Mouse (Mus musculus) limb, embryonic 13.5 days (tissue): Measurements from ENCODE around the gene Polr3c. TPM values are rescaled to one million over a fixed set of nuclear protein-coding genes. Genes with fewer than 3 reads are reported as not detected.
"Not testable (repeated sequence)": the region's sequence is repeated elsewhere in the genome, so short reads cannot be mapped to it uniquely, and the experiment has no call there.

Source experiments
- ATAC-seq: fragments of 200-750 bp; cut with Nextera tagmentation; 2 replicates; pipeline ENCODE4 v1.8.0; 2017; ENCODE audit warnings: low read depth, moderate number of reproducible peaks, moderate TSS enrichment; ENCODE audit not compliant: low FRiP score
- H3K27ac ChIP-seq: fragments of 300-500 bp; sonication (generic); 2 replicates; pipeline ENCODE4 v1.5.1; 2015; ENCODE audit warnings: inconsistent platforms, mild to moderate bottlenecking, moderate library complexity
- H3K27me3 ChIP-seq: fragments of 300-500 bp; sonication (generic); 2 replicates; pipeline ENCODE4 v1.6.1; 2015; ENCODE audit warnings: mild to moderate bottlenecking, inconsistent platforms
- H3K36me3 ChIP-seq: fragments of 300-500 bp; sonication (generic); 2 replicates; pipeline ENCODE4 v1.6.1; 2015; ENCODE audit warnings: inconsistent platforms, mild to moderate bottlenecking, moderate library complexity
- H3K4me1 ChIP-seq: fragments of 300-500 bp; sonication (generic); 2 replicates; pipeline ENCODE4 v1.6.1; 2015; ENCODE audit warnings: inconsistent platforms
- H3K4me2 ChIP-seq: fragments of 300-500 bp; sonication (generic); replicated peaks from 2 replicates; pipeline ENCODE4 v1.6.1; 2015; ENCODE audit warnings: inconsistent platforms, mild to moderate bottlenecking, moderate library complexity
- H3K4me3 ChIP-seq: fragments of 300-500 bp; sonication (generic); 2 replicates; pipeline ENCODE4 v1.5.1; 2015; ENCODE audit warnings: moderate library complexity, mild to moderate bottlenecking, inconsistent platforms
- H3K9ac ChIP-seq: fragments of 300-500 bp; sonication (generic); 2 replicates; pipeline ENCODE4 v1.6.1; 2015; ENCODE audit warnings: mild to moderate bottlenecking, inconsistent platforms
- H3K9me3 ChIP-seq: fragments of 300-500 bp; sonication (generic); 2 replicates; pipeline ENCODE4 v1.6.1; 2016; ENCODE audit warnings: inconsistent platforms
- WGBS: fragments of 180-500 bp; shearing (Covaris S2); methylation state at CpG from one replicate; pipeline ENCODE4 v1.1.7; 2015; 5-methylcytosine and 5-hydroxymethylcytosine counted together
- polyA plus RNA-seq: library from polyadenylated mRNA; unstranded; fragments of >200 nt; fragmentation: Nextera tagmentation; extraction: Ambion mirVana; gene quantifications from 2 replicates; pipeline ENCODE4 v1.2.1, GENCODE M21; 2015

Polr3c gene
- polyA plus RNA-seq, 1 experiment from 2014 or later = 33.5 TPM

- WGBS = 64% methylated on average over 4 of the region's 4 CpGs
- Histone ChIP-seq H3K27me3 (peaks cover 13% of the 10 kb centered on the region), H3K4me2 (no peak overlapping the region), H3K9me3 (no peaks in the 10 kb centered on the region), H3K36me3 (no peaks in the 10 kb centered on the region), H3K27ac (no peak overlapping the region), H3K4me1 (peaks cover 18% of the 10 kb centered on the region), H3K9ac (no peak overlapping the region), H3K4me3 (no peak overlapping the region)
- no peak for ATAC-seq
Observed at GRCm38 (mm10) chr3:96673514-96673913, 53.9 kb downstream of the Polr3c start.

GRCm38 (mm10) chr3:96671519-96671918 lies 55.9 kb downstream of the Polr3c start:
- 91% methylated on average over 5 of the region's 5 CpGs for WGBS

GRCm38 (mm10) chr3:96669727-96670468 lies 57.5 kb downstream of the Polr3c start, which contains the start of gene Ankrd35:
TSS of gene Ankrd35 (plus strand) at chr3:96670131.
- Histone ChIP-seq H3K4me3 (peak within 1 kb of the TSS; percentile 40), H3K36me3 (no peaks in the 10 kb centered on the region), H3K27me3 (peaks cover 10% of the 10 kb centered on the region), H3K27ac (no peak within 1 kb of the TSS), H3K4me2 (peak within 1 kb of the TSS; percentile 74), H3K9me3 (no peaks in the 10 kb centered on the region), H3K4me1 (peaks cover 12% of the 10 kb centered on the region), H3K9ac (no peak within 1 kb of the TSS; the same call in 1 of the 2 replicates)
- 5% methylated on average over 35 of the region's 35 CpGs for WGBS
- peak; percentile 95 for ATAC-seq

More at GRCm38 (mm10) chr3:96671519-96671918, 55.9 kb downstream of the Polr3c start:
- Histone ChIP-seq H3K27me3 (peaks cover 10% of the 10 kb centered on the region), H3K4me3 (no peak overlapping the region), H3K9me3 (no peaks in the 10 kb centered on the region), H3K4me2 (no peak overlapping the region), H3K27ac (no peak overlapping the region), H3K9ac (no peak overlapping the region), H3K36me3 (no peaks in the 10 kb centered on the region), H3K4me1 (peaks cover 18% of the 10 kb centered on the region)
- no peak for ATAC-seq

- Histone ChIP-seq H3K36me3 (no peaks in the 10 kb centered on the region), H3K4me3 (no peak overlapping the region), H3K9me3 (no peaks in the 10 kb centered on the region), H3K4me2 (no peak overlapping the region), H3K27ac (no peak overlapping the region), H3K27me3 (peaks cover 10% of the 10 kb centered on the region), H3K9ac (no peak overlapping the region), H3K4me1 (peaks cover 11% of the 10 kb centered on the region)
- 95% methylated on average over 5 of the region's 5 CpGs for WGBS
- ATAC-seq = no peak
Observed at GRCm38 (mm10) chr3:96668424-96669067, 58.9 kb downstream of the Polr3c start.

- no peaks in the 10 kb centered on the region for H3K36me3 ChIP-seq
- peaks cover 10% of the 10 kb centered on the region for H3K27me3 ChIP-seq
- no peak overlapping the region for H3K27ac ChIP-seq
- H3K9ac ChIP-seq = no peak overlapping the region
- no peak overlapping the region for H3K4me3 ChIP-seq
- no peaks in the 10 kb centered on the region for H3K9me3 ChIP-seq
- H3K4me2 ChIP-seq = no peak overlapping the region
- H3K4me1 ChIP-seq = peaks cover 19% of the 10 kb centered on the region
- ATAC-seq = no peak
- WGBS = 36% methylated on average over 1 of the region's 1 CpGs
Observed at GRCm38 (mm10) chr3:96667316-96667715, 60.1 kb downstream of the Polr3c start.

GRCm38 (mm10) chr3:96666916-96667315 lies 60.5 kb downstream of the Polr3c start:
- WGBS = 92% methylated on average over 5 of the region's 5 CpGs
- no peak overlapping the region for H3K9ac ChIP-seq
- H3K4me2 ChIP-seq = no peak overlapping the region
- ATAC-seq = no peak
- H3K4me3 ChIP-seq = no peak overlapping the region
- H3K36me3 ChIP-seq = no peaks in the 10 kb centered on the region
- no peaks in the 10 kb centered on the region for H3K9me3 ChIP-seq
- H3K27me3 ChIP-seq = peaks cover 10% of the 10 kb centered on the region
- H3K27ac ChIP-seq = no peak overlapping the region
- peaks cover 20% of the 10 kb centered on the region for H3K4me1 ChIP-seq

GRCm38 (mm10) chr3:96665732-96666363 lies 61.6 kb downstream of the Polr3c start:
- not testable (repeated sequence) for H3K4me3 ChIP-seq, H3K4me2 ChIP-seq, H3K27me3 ChIP-seq, H3K27ac ChIP-seq, H3K9me3 ChIP-seq, ATAC-seq, H3K36me3 ChIP-seq, H3K9ac ChIP-seq
- peaks cover 20% of the 10 kb centered on the region for H3K4me1 ChIP-seq
- 89% methylated on average over 7 of the region's 7 CpGs for WGBS

- peaks cover 3% of the 10 kb centered on the region; the same call in 1 of the 2 replicates for H3K36me3 ChIP-seq
- peaks cover 16% of the 10 kb centered on the region for H3K4me1 ChIP-seq
- no peaks in the 10 kb centered on the region for H3K27me3 ChIP-seq
- peak; percentile 92 for ATAC-seq
- WGBS = 6% methylated on average over 17 of the region's 18 CpGs
- H3K27ac ChIP-seq = peak overlapping the region; percentile 86
- H3K9ac ChIP-seq = no peak overlapping the region; the same call in 1 of the 2 replicates
- H3K4me2 ChIP-seq = peak overlapping the region; percentile 63
- no peaks in the 10 kb centered on the region for H3K9me3 ChIP-seq
- peak overlapping the region; percentile 31 for H3K4me3 ChIP-seq
Observed at GRCm38 (mm10) chr3:96663432-96664239, 63.8 kb downstream of the Polr3c start.

GRCm38 (mm10) chr3:96662731-96663316 lies 64.6 kb downstream of the Polr3c start:
- Histone ChIP-seq H3K27me3 (no peaks in the 10 kb centered on the region), H3K27ac (peak overlapping the region; percentile 86), H3K36me3 (peaks cover 6% of the 10 kb centered on the region; the same call in 1 of the 2 replicates), H3K4me1 (peaks cover 16% of the 10 kb centered on the region), H3K4me2 (peak overlapping the region; percentile 63), H3K4me3 (peak overlapping the region; percentile 31), H3K9me3 (no peaks in the 10 kb centered on the region), H3K9ac (peak overlapping the region; percentile 50; the same call in 1 of the 2 replicates)
- 42% methylated on average over 8 of the region's 8 CpGs for WGBS
- no peak; the same call in 1 of the 2 replicates for ATAC-seq
